Mouse (Mus musculus): ENCODE measurements at regions not wholly inside any gene's neighbourhood (a gene's known extent, or its start where the extent isn't known, plus 50 kb on each side); places are given as distances from the start of the nearest gene placed in this dataset.

DNA sequence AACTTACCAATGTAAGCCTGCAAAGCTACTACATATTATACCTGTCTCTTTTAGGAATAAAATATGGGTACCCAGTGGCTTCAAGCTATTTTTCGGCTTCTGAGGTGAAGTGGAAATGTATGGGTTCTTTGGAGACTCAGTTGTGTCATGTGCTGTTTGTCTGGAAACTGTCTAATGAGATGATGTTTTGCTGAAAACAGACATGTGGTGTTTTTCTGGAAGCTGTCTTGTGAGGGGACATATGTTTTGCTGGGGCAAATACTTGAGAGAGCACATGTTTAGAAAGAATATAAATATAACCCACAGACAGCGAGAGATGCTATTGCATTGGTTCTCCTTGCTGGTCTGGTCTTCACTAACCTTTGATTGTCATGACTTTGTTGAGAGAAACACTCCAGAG is 365.2 kb upstream of the Tom1l1 start:
- TF ChIP-seq CTCF (IDR thresholded peaks at IDR 0.05; ENCODE audit: insufficient read depth, low read length) (no peak), POLR2A (IDR thresholded peaks at IDR 0.05; ENCODE audit: borderline replicate concordance, extremely low read depth, low read depth, low read length) (no peak)
